Mouse (Mus musculus): ENCODE results near the gene Kmo.

DNA sequence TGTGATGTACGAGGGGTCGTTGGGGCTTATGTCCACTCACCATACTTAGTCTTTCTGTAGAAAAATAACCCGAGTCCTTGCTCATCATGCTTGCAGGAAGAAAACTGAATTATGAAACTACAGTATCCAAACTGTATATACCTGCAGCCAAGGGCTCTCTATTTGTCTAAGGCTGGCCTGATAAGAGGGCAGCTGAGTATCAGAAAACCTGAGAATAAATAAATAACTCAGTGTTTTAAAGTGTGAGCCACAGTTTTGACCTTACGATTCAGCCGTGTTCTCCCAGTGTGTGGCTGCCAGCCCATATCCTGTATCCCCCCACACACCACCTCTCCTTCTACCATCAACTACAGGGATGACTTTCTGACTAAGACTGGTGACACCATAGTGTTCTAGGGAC, 33.5 kb upstream of the Kmo start:
- TF ChIP-seq POLR2A (IDR thresholded peaks at IDR 0.05; ENCODE audit: borderline replicate concordance, control insufficient read depth, low read depth, low read length) (no peak), CTCF (IDR thresholded peaks at IDR 0.05; ENCODE audit: control insufficient read depth, insufficient read depth, low read length) (no peak)
